Mouse (Mus musculus) hindbrain, postnatal 0 days (tissue): ENCODE data around the gene Nhlh2. TPM values are rescaled to one million over a fixed set of nuclear protein-coding genes. Genes with fewer than 3 reads are reported as not detected.
A peak's percentile ranks its signal among the peaks of the same experiment; 100 is the strongest.

Experiments used
- ATAC-seq: fragments of 200-750 bp; cut with Nextera tagmentation; 2 replicates; pipeline ENCODE4 v1.8.0; 2017; ENCODE audit warnings: mild to moderate bottlenecking, moderate TSS enrichment, moderate library complexity
- DNase-seq: peaks from one replicate; pipeline ENCODE4 v3.0.0-alpha.2; 2015; ENCODE audit warnings: low spot score
- H3K27ac ChIP-seq: fragments of 300-500 bp; sonication (generic); 2 replicates; pipeline ENCODE4 v1.5.1; 2014; ENCODE audit warnings: mild to moderate bottlenecking
- H3K27me3 ChIP-seq: fragments of 300-500 bp; sonication (generic); 2 replicates; pipeline ENCODE4 v1.6.1; 2014; ENCODE audit warnings: low read length, mixed read lengths; ENCODE audit not compliant: insufficient read depth
- H3K36me3 ChIP-seq: fragments of 300-500 bp; sonication (generic); 2 replicates; pipeline ENCODE4 v1.6.1; 2014; ENCODE audit warnings: low read length, mixed read lengths; ENCODE audit not compliant: insufficient read depth
- H3K4me1 ChIP-seq: fragments of 300-500 bp; sonication (generic); 2 replicates; pipeline ENCODE4 v1.6.1; 2014; ENCODE audit warnings: antibody characterized with exemption, low read length, mixed read lengths; ENCODE audit not compliant: insufficient read depth
- H3K4me2 ChIP-seq: fragments of 300-500 bp; sonication (generic); 2 replicates; pipeline ENCODE4 v1.6.1; 2014; ENCODE audit warnings: low read depth, mild to moderate bottlenecking, low read length, moderate library complexity, mixed read lengths
- H3K4me3 ChIP-seq: fragments of 300-500 bp; sonication (generic); 2 replicates; pipeline ENCODE4 v1.5.1; 2014; ENCODE audit warnings: low read length
- H3K9ac ChIP-seq: fragments of 300-500 bp; sonication (generic); replicated peaks from 2 replicates; pipeline ENCODE4 v1.6.1; 2014; ENCODE audit warnings: mild to moderate bottlenecking, low read length, moderate library complexity, mixed read lengths
- H3K9me3 ChIP-seq: fragments of 300-500 bp; sonication (generic); 2 replicates; pipeline ENCODE4 v1.6.1; 2016; ENCODE audit warnings: low read length, mixed read lengths
- CTCF ChIP-seq: IDR thresholded peaks from 2 replicates; pipeline ENCODE4 v1.5.1; 2016; ENCODE audit warnings: antibody characterized with exemption, control low read depth, low read depth
- WGBS: fragments of 180-500 bp; shearing (Covaris S2); extraction: QIAGEN DNeasy Blood & Tissue Kit; methylation state at CpG from one replicate; pipeline ENCODE4 v1.1.7; 2014; 5-methylcytosine and 5-hydroxymethylcytosine counted together
- polyA plus RNA-seq: library from polyadenylated mRNA; unstranded; fragments of >200 nt; fragmentation: Nextera tagmentation; extraction: Ambion mirVana; gene quantifications from 2 replicates; pipeline ENCODE4 v1.2.1, GENCODE M21; 2015
- total RNA-seq: library from RNA; depleted of rRNA; stranded (reverse); fragments of >200 nt; gene quantifications from 2 replicates; pipeline ENCODE4 v1.2.3, GENCODE M21; 2014; rRNA removed

The Nhlh2 gene
- total and polyA plus RNA-seq, 2 experiments from 2014 or later, result 25.1 to 31.9 TPM

DNA sequence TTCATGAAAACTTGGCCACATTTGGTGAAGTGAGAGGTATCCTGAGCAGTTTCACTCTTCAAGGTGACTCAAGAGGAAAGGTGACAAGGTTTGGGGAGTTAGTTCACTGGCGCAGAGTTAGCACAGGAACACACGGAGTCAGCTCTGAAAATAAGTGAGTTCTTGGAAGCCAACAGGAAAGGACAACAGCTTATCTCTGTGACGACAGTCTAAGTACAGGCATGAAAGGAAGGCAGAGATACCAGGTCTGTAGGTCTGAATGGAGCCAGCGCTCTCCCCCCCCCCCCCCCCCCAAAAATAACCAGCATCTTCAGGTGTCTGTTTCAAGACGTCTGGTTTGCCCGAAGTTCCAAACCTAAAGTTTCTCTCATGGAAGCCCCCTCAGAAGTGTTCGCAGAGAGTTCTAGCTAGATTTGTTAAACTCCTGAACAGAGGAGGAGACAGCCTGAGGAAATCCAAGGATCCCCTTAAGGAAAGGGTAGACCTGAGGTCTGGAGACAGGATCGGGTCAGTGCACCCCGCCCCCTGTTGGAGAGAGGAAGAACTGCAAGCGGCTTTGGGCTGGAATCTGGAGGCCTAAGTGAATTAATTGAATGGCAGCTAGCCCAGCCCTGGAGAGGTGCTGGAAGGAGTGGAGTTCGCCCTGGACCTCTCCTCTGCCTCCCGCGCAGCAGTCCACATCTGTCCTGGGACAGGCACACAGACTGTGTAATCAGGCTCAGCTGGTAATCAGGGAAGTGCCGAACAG is 52.2 kb downstream of the Nhlh2 start:
- Histone ChIP-seq H3K27ac (no peak overlapping the region), H3K9me3 (no peaks in the 10 kb centered on the region), H3K4me3 (no peak overlapping the region), H3K9ac (no peak overlapping the region), H3K4me2 (no peak overlapping the region), H3K27me3 (no peaks in the 10 kb centered on the region), H3K36me3 (no peaks in the 10 kb centered on the region), H3K4me1 (no peaks in the 10 kb centered on the region)
- TF ChIP-seq CTCF, result peak; percentile 78
- WGBS, result 43% methylated on average over 14 of the region's 14 CpGs
- peak; percentile 88 for ATAC-seq
- peak; percentile 78 for DNase-seq

DNA sequence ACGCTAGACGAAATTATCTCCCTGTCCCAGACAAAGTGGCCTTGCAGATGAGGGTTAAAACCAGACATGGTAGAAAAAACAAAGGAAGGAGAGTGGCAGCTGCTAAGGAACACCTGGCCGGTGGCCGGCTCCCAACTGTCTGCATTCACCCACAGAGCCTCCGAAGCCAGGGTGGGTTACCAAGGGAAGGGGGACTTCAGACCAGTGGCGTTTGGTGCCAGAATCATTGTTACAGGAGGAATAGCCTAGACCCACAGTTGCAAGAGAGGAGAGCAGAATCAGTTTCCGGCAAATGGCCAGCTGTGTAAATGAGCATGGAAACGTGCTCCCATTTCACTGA is 52.8 kb downstream of the Nhlh2 start:
- H3K27me3 ChIP-seq, result no peaks in the 10 kb centered on the region
- no peaks in the 10 kb centered on the region for H3K4me1 ChIP-seq
- H3K9ac ChIP-seq, result no peak overlapping the region
- DNase-seq, result no peak
- H3K27ac ChIP-seq, result no peak overlapping the region
- WGBS, result 28% methylated on average over 8 of the region's 8 CpGs
- no peaks in the 10 kb centered on the region for H3K36me3 ChIP-seq
- H3K4me2 ChIP-seq, result no peak overlapping the region
- no peak overlapping the region for H3K4me3 ChIP-seq
- TF ChIP-seq CTCF, result no peak
- no peaks in the 10 kb centered on the region for H3K9me3 ChIP-seq
- ATAC-seq, result no peak; the same call in 1 of the 2 replicates

DNA sequence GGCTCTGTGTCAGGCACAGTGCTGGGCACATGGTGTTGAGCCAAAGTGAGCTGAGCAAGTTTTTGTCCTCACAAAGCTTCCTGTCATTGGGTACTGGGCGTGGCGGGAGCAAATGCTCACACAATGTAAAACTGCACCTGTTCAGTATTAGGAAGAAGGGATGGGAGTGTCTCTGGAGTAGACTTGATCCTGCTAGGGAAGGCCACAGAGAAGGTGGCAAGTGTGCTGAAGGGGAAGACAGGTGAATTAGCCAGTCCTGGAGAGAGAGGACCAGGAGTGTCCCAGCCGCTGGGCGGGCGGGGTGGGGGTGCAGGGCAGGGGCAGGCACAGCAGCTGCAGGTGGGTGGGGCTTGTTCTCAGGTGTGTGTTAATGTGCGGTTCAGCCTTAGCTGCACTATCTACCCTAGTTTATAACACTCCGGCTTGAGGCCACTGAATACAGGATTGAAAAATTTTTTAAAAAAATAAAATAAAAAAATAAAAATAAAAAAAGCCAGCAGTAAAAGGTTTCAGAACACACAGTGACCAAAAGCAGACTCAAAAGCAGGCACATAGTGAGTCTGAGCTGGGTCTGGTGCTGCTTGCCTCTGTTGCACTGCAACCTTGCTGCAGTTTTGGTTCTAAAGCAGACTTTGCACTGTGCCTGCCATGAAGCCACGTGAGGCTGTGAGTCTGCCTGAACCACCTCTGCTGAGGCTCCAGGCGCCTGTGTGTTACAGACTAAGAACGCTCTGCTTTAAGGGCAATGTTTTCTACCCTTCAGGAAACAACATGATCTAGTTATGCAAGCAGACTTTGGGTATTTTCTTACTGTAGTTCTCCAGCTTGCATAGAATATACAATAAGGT is 53.6 kb downstream of the Nhlh2 start:
- DNase-seq (no peak), ATAC-seq (no peak)
- H3K9ac ChIP-seq, result no peak overlapping the region
- no peak for TF ChIP-seq CTCF
- H3K4me3 ChIP-seq, result no peak overlapping the region
- H3K9me3 ChIP-seq, result no peaks in the 10 kb centered on the region
- no peaks in the 10 kb centered on the region for H3K36me3 ChIP-seq
- H3K27ac ChIP-seq, result no peak overlapping the region
- no peak overlapping the region for H3K4me2 ChIP-seq
- no peaks in the 10 kb centered on the region for H3K4me1 ChIP-seq
- WGBS, result 77% methylated on average over 10 of the region's 10 CpGs
- H3K27me3 ChIP-seq, result no peaks in the 10 kb centered on the region

DNA sequence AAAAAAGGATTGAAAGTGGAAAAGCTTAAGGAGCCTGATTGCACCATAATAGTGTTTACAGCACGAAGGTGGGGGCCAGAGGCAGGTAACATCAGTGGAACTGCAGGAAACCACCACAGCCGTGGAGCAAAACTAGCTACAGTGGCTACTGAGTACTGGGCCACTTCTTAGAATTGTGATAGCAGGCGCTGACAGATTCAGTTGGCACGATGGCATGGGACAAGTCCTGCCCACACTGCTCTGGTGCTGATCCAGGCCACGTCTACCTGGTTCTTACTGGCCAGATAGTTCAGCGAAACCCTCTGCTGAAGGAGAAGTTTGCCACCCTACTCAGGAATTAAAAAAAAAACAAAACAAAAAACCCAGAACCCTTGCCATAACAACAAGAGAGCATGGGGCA is 54.7 kb downstream of the Nhlh2 start:
- Histone ChIP-seq H3K9ac (no peak overlapping the region), H3K27me3 (no peaks in the 10 kb centered on the region), H3K4me2 (no peak overlapping the region), H3K4me1 (no peaks in the 10 kb centered on the region), H3K27ac (no peak overlapping the region), H3K9me3 (no peaks in the 10 kb centered on the region), H3K4me3 (no peak overlapping the region), H3K36me3 (no peaks in the 10 kb centered on the region)
- no peak for ATAC-seq
- DNase-seq, result no peak
- WGBS, result 84% methylated on average over 6 of the region's 6 CpGs
- no peak for TF ChIP-seq CTCF

Other genes starting within 250 kb of the Nhlh2 start
- 0.10 and 0.72 TPM in 2 replicates for gene Mab21l3, start 161.1 kb upstream of the Nhlh2 start, total RNA-seq
- 0.04 and 0.09 TPM in 2 replicates for gene Mab21l3, start 161.1 kb upstream of the Nhlh2 start, polyA plus RNA-seq
- 11.1 and 12.5 TPM in 2 replicates for gene Slc22a15, start 85.6 kb upstream of the Nhlh2 start, total RNA-seq
- gene Slc22a15, start 85.6 kb upstream of the Nhlh2 start, polyA plus RNA-seq, result 5.0 and 5.7 TPM in 2 replicates
- gene Casq2, start 76.3 kb downstream of the Nhlh2 start, total RNA-seq, result 1.4 and 2.0 TPM in 2 replicates
- 0.56 and 0.92 TPM in 2 replicates for gene Casq2, start 76.3 kb downstream of the Nhlh2 start, polyA plus RNA-seq
- gene Vangl1, start 194.6 kb downstream of the Nhlh2 start, total RNA-seq, result 9.4 and 13.5 TPM in 2 replicates
- 7.5 and 8.0 TPM in 2 replicates for gene Vangl1, start 194.6 kb downstream of the Nhlh2 start, polyA plus RNA-seq